ENCODE assay signal across 16 mouse cellular contexts in genomic region chr9:91752935-91753334, GRCm38 (mm10).
"Had no signal": no experiment of that assay in that cellular context is flagged by ENCODE, and none has a peak within 500 bp of the region (broad histone marks: within the 10 kb centered on the region; RNA-seq: fewer than 3 reads in every experiment).

No protein-coding gene starts in this region.

- H3K9ac ChIP-seq: lung, embryonic 15.5 days; midbrain, embryonic 13.5 days; midbrain, embryonic 15.5 days; neural tube, embryonic 12.5 days; stomach, embryonic 15.5 days had no signal

- ATAC-seq: lung, postnatal 0 days; midbrain, embryonic 13.5 days; midbrain, embryonic 15.5 days had no signal

- H3K4me3 ChIP-seq: lung, embryonic 15.5 days; megakaryocyte, embryonic 14.5 days; midbrain, embryonic 13.5 days; midbrain, embryonic 15.5 days; neural tube, embryonic 12.5 days; stomach, embryonic 15.5 days had no signal

- H3K4me1 ChIP-seq: lung, embryonic 15.5 days; megakaryocyte, embryonic 14.5 days; midbrain, embryonic 13.5 days; midbrain, embryonic 15.5 days; neural tube, embryonic 12.5 days; stomach, embryonic 15.5 days had no signal

- H3K27me3 ChIP-seq: lung, embryonic 15.5 days; megakaryocyte, embryonic 14.5 days; midbrain, embryonic 13.5 days; midbrain, embryonic 15.5 days; neural tube, embryonic 12.5 days; stomach, embryonic 15.5 days had no signal

- H3K9me3 ChIP-seq: lung, embryonic 15.5 days; midbrain, embryonic 13.5 days; midbrain, embryonic 15.5 days; neural tube, embryonic 12.5 days; stomach, embryonic 15.5 days had no signal

- H3K4me2 ChIP-seq: lung, embryonic 15.5 days; midbrain, embryonic 11.5 days; midbrain, embryonic 13.5 days; midbrain, embryonic 15.5 days; neural tube, embryonic 12.5 days; stomach, embryonic 15.5 days had no signal

- H3K27ac ChIP-seq: lung, embryonic 15.5 days; macrophage; midbrain, embryonic 13.5 days; midbrain, embryonic 15.5 days; neural tube, embryonic 12.5 days; stomach, embryonic 15.5 days; stomach, postnatal 0 days had no signal

- DNase-seq: lung, adult 2 months; lung, postnatal 14 days; lung, postnatal 36 days; right cerebral cortex, postnatal 14 days; thymus, adult 2 months; thymus, postnatal 36 days had no signal

- H3K36me3 ChIP-seq: lung, embryonic 15.5 days; midbrain, embryonic 13.5 days; midbrain, embryonic 15.5 days; neural tube, embryonic 12.5 days; stomach, embryonic 15.5 days had no signal
